Mouse (Mus musculus) erythroblast, adult 5-6 weeks (primary cell): ENCODE measurements around the gene Gm28051. TPM values are rescaled to one million over a fixed set of nuclear protein-coding genes. Genes with fewer than 3 reads are reported as not detected.

ENCODE experiments used
- ATAC-seq: replicated peaks from 2 replicates; pipeline ENCODE4 v1.8.0; 2016; ENCODE audit warnings: moderate number of reproducible peaks, mild to moderate bottlenecking, moderate TSS enrichment, inconsistent platforms; ENCODE audit not compliant: poor library complexity, low FRiP score, severe bottlenecking
- total RNA-seq, 2 experiments: library from RNA; stranded (forward) in 1 of 2; stranded (reverse) in 1 of 2; fragments of 150-400 nt in 1 of 2; fragments of 200-764, 138-1000 nt in 1 of 2; gene quantifications; 2 replicates each; pipeline versions ENCODE4 v1.2.3 to v1.2.4; 2015 to 2017; ENCODE audit warnings: low replicate concordance in 2 of 2

Gm28051 gene
- not detected in 2 replicates for total RNA-seq (2015; ENCODE audit: low replicate concordance)
- not detected in 2 replicates for total RNA-seq (2017; ENCODE audit: low replicate concordance)

DNA sequence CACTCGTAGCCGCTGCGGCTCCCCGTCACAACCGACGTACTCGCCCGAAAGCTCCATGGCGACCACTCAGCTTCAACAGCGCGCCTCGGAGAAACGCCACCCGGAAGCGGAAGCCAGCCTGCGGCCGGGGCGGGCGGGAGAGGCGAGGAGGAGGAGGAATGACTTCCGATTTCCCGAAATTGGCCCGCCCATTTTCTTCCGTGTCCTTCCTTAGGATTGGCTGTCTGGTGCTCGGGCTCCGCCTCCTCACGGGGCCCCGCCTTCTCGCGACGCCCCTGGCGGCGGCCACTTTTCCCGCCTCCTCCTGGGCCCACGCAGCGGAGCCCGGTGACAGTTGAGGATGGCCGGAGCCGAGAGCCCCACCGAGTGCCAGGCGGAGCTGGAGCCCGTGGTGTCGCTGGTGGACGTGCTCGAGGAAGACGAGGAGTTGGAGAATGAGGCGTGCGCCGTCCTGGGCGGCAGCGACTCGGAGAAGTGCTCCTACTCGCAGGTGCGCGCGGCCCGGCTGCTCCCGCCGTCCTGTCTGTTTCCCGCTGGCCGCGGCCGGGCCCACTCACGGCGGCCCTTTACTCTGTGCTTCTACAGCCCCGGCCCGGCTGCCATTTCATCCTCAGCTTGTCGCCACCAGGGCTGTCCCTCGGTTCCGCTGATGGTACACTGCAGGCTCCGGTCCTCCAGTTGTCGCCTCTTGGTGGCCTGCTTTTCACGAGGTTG, at the start of gene Gm28051, which contains the start of the genes Gon7 and Ubr7:
Gene Gm28051 (minus strand): TSS at position 77 of the 714 bp plus-strand sequence.
Gene Gon7 (minus strand): TSS at position 115 of the 714 bp plus-strand sequence.
Gene Ubr7 (plus strand): TSS at position 279 of the 714 bp plus-strand sequence.
- peak; percentile 96 for ATAC-seq

- no peak for ATAC-seq
Measured at GRCm38 (mm10) chr12:102799528-102799927, 42.0 kb upstream of the Gm28051 start.

DNA sequence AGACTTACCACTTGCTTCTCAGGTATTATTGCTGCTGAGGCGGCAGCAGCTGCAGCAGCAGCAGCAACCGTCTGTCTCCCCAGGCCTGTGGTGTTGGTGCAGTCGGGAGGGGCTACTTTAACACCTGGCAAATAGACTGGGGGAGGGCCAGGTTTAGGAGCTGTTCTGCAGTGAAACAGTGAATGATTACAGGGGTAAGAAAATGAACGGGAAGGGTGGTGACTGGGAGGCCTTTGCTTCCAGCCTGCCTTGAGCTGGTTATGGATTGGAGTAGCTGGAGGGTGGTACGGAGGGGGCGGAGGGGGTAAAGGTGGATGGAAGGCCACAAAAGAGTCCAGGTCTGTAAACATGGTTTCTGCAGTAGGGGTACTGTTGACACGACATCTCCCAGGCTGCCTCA, 30.4 kb upstream of the Gm28051 start:
- ATAC-seq, result no peak

DNA sequence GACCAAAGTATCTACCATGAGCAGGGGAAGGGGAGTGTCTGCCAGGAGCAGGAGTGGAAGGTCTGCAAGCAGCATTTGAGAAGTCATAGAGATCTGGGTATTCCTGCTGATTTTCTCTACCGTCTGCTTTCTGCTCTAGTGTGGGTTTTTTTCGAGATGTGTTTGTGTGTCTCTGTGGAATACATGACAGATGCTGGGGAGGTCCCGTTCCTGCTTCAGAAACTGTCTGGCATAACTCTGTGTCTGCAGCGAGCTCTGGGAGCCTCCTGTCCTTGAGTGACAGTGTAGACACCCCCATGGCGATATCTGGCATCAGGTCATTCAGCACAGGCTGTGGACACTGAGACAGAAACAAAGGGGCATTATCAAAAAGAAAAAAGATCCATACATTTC, 28.0 kb upstream of the Gm28051 start:
- ATAC-seq, result no peak

- no peak; the same call in 1 of the 2 replicates for ATAC-seq
Measured at GRCm38 (mm10) chr12:102784899-102785592, 27.5 kb upstream of the Gm28051 start.

DNA sequence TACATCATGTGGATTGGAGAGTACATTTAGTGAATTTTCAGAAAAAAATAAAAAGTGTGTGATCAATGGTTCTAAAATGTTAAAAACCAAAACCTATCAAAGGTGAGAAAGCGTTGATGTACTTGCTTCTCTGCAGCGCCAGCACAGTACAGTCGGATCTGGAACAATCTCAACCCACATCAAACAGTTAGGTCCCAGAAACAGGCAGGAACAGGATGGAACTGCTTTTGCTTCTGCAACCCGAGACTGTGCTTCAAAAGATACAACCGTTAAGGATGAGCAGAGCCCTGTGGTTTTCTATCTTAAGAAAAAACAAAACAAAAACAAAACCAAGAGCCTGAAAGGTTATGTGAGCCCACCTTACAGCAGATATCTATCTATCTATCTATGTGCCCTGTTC, 25.3 kb upstream of the Gm28051 start:
- ATAC-seq, result no peak

- ATAC-seq, result no peak
Measured at GRCm38 (mm10) chr12:102779452-102779851, 21.9 kb upstream of the Gm28051 start.

DNA sequence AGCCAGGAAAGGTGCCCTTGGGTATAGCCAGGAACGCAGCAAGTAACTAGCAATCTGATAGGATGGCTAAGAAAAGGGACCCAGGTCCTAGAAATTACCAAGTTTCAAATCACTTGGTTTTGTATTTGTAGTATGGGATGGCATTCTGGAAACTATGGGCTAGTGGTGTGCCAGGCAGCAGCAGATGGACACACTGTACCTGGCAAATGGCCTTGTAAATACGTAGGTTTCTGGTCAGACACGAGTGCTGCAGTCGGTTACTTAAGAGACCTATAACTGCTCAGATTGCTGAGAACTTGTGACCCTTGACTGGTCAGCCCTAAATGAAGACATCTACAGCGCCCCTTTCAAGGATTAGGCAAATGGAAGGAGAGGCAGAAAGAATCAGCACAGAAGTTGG, 20.6 kb upstream of the Gm28051 start:
- ATAC-seq, result no peak

- ATAC-seq, result no peak
Measured at GRCm38 (mm10) chr12:102776035-102776434, 18.5 kb upstream of the Gm28051 start.

DNA sequence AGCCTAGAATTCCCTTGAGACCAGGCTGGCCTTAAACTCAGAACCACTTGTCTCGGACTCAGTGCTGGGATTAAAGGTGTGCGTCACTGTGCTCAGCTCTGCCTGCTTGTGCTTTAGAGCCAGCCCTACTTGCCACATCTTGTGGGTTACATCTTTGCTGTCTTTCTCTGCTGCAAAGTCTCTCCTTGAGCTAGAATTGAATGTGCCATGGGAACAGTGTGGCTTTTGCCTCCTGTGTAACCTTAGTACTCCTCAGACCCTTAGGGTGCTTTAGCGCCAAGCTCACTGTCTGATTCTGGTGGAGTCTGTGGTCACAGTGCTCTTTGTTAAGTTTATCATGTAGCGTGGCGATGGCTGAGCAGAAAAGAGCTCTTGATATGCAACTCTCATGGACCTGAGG, 15.1 kb upstream of the Gm28051 start:
- ATAC-seq, result no peak

DNA sequence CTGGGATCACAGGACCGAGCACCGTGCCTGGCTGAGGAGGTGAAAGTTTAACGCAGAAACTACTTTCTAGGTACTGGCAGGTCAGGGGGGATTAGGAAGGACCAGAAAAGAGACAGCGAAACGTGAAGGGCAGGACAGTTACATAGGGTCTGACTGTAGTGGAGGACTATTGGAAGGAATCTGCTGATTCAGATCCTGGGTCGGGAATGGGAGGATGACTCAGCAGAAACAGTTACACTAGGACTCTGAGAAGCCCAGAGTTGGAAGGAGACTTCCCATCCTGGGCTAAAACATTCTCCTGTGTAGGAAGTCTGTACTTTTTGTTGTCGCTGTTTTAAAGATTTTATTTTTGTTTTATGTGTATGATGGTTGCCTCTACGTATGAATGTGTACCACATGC, 14.0 kb upstream of the Gm28051 start:
- ATAC-seq, result no peak

DNA sequence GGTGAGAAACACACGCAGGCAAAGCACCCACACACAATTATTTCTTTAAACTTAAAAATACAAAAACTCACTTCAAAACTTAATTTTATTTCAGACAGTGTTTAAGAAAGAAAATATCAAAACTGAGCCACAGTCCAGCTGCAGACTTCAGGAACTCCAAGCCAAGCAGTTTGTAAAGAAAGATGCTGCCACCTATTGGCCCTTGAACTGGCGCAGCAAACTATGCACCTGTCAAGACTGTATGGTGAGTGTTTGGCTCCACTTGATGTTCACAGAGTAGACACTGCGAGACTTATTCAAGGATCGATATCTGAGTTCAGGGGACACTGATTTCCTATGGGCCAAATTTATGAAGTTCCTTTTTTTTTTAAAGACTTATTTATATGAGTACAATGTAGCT, 11.4 kb upstream of the Gm28051 start:
- ATAC-seq, result 0 out of 2 replicates have a peak, but pooled peaks have one; percentile 42

DNA sequence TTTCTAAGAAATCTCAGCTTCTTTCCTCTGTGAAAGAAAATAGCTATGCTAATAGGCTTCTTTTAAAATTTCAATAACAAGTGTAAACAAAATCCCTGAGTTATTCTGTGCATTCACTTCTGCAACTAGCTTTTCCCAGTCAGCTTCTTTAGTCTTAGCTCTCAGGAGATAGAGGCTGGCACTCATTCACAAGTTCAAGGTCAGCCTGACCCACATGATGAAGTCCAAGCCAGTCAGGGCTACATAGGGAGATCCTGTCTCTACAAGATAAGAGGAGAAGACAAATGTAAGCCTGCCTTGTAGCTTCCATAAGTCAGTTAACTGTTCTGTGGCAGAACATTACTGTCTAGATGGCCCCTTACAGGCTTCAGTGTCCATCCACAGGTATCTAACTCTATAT, 6.1 kb upstream of the Gm28051 start:
- no peak for ATAC-seq

GRCm38 (mm10) chr12:102761668-102762067, 4.1 kb upstream of the Gm28051 start:
- no peak for ATAC-seq

- ATAC-seq, result no peak
Measured at GRCm38 (mm10) chr12:102758936-102759335, 1.4 kb upstream of the Gm28051 start.

GRCm38 (mm10) chr12:102758403-102758756, 815 bp upstream of the Gm28051 start, which contains the start of gene Gm20604:
Gene Gm20604 (minus strand): TSS chr12:102758672.
- no peak for ATAC-seq

DNA sequence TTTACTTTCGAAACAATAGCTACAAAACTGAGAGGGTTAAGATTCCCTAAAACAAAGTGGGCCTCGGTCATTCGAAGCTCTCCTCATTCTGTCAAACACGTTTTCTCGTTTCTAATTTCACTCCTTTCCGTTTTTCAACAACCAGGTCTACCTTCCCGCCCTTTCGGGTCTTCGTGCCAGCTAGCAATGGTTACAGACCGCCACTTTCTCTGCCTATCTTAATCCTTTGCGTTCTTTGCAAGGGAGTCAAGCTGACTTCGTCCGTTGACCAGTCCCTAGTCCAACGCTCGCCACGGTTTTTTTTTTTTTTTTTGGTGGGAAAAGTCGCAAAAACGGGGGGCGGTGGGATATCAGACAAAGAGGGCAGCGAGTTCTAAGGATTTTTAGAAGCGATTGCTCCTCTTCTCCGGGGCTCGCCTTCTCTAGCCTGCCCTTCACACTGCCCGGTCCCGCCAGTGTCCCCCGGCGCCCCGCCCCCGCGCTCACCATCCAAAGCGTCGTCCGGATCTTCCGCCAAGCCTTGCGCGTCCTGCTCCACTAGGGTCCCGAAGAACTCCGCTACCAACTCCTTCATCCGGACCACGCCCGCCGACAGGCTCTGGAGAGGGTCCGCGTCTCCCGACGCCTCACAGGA, 393 bp downstream of the Gm28051 start:
- ATAC-seq, result peak; percentile 77

- ATAC-seq, result no peak
Measured at GRCm38 (mm10) chr12:102756304-102756703, 1.3 kb downstream of the Gm28051 start.

DNA sequence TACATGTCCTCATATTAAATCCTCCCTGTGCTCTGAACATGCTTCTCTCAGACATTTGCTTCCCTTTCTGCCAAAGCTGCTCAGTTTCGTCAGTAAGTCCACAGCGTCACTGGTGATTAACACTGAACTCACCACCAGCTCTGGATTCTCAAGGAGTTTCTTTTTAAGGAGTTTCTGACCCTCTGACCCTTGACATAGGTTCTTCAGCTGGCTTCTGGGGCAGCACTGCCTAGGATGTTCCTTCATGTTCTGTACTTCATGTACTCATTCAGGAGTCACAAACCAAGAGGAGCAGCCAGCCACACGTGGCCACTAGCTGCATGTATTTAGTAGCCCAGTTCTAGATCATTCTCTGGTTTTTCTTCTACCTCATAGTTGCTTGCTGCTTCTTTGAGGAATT, 9.3 kb downstream of the Gm28051 start:
- ATAC-seq, result no peak

DNA sequence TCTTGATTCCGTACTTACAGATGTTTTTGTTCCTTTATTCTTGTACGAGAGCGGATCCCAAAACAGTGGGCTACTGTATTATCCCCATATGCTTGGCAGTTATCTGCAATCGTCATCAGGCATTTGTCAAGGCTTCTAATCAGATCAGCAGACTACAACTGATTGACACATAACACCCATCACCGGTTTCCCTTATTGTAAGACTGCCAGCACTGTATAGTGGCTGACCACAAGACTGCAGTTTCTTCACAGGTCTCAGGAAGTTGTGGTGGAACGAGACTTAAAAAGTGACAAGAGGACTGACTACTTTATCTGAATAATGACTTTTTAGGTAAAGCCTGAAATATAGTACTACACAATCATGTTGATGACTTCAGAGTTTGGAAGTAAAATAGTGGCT, 12.7 kb downstream of the Gm28051 start:
- ATAC-seq, result no peak
